Mouse (Mus musculus) NIH3T3 (cell line): ENCODE measurements at regions not wholly inside any gene's neighbourhood (a gene's known extent, or its start where the extent isn't known, plus 50 kb on each side); places are given as distances from the start of the nearest gene placed in this dataset.

Experiments used
- DNase-seq: peaks from one replicate; pipeline ENCODE4 v3.0.0-alpha.2; 2012; ENCODE audit warnings: low read depth

DNA sequence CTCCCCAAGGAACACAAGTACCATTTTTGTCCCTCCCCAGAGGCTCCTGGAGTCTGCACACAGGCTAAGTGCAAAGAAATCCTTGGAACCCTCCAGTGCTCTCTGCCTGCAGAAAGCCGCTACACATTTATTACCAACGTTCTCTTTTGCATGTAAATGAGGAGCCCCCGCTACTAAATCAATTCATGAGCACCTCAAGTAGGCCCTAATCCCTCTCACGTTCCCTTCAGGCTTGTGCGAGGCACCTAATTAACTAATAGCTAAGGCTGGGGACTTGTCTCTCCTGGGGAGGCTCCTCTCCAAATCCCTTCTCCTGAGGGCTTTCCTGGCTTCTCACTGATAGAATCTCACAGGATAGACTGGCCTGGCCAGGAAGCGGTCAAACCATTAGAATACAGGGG, 568.6 kb upstream of the Adam5 start:
- no peak for DNase-seq

DNA sequence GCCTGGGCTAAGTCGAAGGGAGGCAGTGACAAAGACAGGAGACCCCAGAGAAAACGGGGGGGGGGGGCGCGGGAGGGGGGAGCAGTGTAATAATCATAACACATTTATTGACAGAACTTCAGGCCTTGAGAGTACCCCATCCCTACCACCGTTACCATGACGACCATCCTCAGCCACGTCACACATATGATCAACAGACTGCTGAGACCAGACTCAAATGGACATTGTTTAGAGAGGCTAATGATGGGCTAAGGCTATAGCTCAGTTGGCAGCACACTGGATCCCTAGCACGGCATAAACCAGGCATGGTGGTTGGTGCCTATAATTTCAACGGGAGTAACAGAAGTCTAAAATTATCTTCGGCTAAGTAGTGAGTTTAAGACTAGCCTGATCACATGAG, 565.8 kb upstream of the Adam5 start:
- DNase-seq, result no peak

DNA sequence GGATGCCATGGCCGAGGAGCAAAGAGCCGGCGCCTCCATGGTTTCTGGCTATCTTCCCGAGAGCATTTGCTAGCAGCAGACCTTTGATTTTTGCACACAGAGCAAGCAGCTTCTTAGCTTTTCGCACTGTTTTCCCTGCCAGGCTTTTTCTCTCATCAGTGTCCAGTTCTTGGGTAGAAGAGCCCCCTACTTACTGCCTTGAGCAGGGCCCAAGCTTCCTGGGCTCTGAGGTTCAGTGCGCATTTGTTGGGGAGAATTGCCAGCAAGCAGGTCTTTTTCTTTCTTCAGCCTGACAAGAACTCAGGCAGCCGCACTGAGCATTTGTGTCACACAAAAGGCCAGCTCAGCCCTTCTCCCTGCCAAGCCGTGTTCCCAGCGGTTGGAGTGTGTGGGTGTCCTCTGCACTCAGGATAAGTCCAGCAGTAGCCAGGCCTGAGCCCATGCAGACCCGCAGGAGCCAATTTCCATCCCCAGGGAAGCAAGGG, 565.2 kb upstream of the Adam5 start:
- DNase-seq, result peak; percentile 24

DNA sequence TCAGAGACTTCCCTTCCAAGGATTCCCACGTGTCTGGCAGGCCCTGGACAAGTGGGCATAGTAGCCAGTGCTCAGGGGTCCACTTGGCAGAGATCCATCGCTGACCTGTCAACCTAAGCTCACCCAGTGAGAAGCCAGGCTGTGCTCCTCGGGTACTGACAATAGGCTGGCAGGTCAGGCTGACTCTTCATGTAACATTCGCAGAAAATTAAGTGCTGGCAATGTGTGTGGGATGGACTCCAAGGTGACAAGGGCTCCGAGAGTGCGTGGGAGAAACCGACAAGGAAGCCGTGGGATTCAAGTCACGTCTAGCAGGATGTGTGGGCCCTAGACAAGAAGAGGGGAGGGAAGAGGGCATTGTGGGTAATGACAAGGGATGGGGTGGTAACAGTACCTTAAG, 564.6 kb upstream of the Adam5 start:
- no peak for DNase-seq

DNA sequence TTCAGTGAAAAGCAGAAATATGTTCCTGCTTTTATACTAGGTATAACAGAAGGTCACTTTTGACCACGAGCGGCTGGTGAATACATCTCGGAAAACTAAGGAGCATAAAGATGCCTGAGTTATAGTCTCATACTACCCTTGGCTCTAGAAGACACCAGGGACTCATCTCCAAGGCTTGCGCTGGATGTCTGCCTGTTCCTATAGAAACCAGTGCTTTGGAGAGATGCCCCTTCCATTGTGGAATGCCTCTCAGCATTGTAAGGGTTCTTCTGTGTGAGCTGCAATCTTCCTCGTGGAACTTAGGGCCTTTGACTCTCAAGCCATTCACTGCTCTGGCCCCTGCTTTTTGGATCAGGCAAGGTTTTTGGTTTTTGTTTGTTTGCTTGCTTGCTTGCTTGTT, 561.0 kb upstream of the Adam5 start:
- peak; percentile 81 for DNase-seq

DNA sequence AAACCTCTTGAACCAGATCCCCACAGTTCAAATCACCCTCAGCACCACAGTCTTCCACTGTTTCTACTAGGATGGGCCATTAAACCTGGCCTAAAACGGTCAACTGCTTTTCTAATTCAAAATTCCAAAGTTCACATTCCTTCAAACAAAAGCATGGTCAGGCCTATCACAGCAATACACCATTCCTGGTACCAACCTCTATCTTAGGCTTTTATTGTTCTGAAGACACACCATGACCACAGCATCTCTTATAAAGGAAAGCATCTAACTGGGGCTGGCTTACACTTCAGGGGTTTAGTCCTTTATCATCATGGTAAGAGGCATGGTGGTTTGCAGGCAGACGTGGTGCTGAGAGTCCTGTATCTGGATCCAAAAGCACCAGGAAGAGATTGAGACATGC, 560.4 kb upstream of the Adam5 start:
- no peak for DNase-seq

DNA sequence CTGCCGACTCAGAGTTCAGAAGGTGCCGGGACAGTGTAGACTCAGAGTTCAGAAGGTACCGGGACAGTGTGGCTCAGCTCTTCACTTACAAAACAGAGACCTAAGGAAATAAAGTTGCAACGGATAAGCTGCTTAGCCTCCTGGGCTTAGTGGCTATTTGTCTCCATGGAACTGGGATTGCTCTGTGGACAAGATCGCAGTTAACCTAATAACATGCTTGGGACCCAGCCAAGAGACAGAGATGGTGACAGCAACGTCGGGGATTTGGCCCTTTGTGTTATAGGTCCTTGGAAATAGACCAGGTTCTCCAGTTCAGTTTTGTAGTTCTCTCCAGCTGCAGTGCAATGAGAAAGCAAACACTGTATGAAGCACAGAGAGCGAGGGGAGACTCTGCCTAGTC, 549.1 kb upstream of the Adam5 start:
- no peak for DNase-seq

DNA sequence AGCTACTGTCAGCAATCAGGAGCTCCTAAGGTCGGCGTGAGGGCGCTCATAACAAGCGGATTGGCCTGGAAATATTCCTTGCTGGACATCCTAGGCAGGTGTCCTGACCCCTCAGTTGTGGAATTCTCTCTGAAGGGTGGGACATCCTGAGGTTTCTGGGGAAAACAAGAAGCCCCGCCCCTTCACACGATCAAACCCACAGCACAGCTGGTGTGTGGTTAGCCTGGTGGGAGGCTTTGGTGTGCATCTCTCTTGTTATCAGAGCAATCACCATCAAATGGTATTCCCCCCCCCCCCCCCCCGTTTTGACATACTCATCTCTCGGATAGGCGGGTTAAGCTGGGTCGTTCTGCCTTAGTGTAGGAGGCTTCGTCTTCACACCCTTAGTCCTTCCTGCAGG, 546.8 kb upstream of the Adam5 start:
- no peak for DNase-seq

DNA sequence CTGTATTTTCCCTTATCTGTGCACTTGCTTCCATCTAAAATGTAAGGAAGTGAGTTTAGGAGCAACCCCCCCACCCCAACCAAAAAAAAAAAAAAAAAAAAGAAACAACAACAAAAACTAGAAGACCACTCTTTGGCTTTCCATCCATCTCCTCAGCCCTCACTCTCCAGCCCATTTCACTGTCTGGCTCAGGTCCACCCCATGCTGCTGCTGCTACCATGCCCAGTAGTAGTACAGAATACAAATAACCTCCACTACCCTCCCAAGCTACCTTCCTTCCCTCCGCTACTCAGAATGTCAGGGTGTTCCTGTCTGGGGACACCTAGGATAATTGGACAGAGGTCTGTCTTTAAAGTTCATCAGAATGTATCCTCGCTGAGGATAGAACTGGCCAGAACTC, 545.2 kb upstream of the Adam5 start:
- no peak for DNase-seq

DNA sequence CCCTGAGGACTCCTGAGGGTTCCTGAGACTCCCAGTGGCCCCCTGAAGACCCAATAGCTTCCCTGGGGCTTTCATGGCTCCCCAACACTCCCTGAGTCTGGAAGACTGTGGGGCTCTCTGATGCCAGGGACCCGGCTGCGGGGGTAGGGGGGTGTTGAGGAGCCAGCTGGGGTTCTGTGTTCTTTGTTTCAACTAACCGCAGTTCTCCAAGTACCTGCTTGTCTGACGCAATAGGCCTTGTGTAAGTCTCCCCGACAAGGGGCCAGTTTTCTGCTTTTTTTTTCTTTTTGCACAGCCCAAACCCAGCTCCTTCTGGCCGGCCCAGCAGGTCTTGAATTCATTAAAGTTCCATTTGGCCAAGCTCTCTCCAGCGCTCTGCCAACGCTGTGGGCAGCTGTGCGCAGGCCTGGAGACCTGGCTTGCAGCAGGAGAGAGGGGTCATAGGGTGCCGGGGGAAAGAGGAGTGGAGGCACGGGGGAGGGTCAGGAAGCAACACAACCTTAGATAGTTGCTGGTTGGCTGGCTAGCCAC, 544.5 kb upstream of the Adam5 start:
- peak; percentile 93 for DNase-seq

DNA sequence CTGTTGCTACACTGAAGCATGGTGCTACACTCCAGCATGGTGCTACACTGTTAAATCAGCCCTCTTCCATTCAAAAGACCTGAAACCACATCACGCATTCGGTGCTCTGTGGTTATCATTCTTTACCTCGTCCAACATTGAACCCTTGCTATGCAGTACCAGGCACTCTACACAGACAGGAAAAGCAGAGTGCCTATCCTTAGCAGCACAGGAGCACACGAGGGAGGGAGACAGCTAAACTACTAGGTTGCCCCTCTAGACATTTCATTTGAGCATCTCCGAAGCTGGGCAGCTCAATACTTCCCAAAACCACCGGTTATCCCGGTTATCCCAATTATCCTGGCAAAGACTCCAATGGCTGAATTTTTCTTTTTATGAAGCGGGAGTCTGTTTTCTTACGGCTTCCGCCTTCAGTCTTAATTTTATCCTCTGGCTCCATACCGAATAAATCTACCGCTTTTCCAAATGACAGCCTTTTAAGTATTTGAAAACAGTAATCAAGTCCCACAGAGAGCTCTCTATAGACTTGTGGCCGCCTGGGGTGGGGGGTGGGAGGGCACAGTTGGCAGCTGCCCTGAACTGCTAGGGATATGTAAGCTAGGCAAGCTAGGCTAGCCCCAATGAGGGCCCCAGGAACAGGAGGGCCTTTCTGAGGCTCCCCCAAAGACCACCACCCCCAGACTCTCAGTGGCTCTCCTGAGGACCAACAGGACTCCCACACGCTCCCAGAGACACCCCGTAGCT, 543.8 kb upstream of the Adam5 start:
- DNase-seq, result no peak

DNA sequence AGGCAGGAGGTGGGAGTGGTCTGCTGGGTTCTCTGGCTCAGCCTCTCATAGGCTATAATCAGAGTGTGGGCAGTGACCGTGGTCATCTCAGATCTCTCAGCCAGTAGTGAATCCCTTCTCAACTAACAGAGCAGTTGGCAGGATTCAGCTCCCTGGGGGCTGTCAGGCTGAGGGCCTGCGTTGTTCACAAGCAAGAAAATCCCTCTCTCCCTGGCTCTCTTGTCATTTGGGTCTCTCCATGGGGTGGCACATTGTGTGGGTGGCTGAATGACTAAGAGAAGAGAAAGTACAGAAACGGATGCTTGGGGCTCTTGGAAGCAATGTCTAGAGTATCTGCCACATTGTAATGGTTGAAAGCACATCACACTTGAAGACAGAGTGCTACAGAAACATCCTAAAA, 542.0 kb upstream of the Adam5 start:
- peak; percentile 69 for DNase-seq

DNA sequence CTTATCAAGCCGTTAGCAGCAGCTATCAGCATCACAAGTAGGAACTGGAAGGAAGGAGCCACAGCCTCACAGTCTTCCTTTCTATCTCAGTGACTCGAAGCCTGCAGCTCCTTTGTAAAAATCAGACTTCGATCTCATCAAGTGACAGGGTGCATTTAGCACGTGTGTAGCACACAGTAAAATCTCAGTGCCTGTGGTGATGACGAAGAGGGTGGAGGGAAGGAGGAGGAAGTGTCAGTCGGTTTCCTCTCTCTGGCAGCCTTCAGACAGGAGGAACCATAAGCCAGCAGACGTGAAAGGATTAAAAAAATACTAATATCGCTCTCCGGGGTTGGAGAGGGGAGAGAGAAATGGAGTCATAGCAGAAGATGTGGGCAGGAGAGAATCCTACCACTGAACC, 538.5 kb upstream of the Adam5 start:
- DNase-seq, result no peak

DNA sequence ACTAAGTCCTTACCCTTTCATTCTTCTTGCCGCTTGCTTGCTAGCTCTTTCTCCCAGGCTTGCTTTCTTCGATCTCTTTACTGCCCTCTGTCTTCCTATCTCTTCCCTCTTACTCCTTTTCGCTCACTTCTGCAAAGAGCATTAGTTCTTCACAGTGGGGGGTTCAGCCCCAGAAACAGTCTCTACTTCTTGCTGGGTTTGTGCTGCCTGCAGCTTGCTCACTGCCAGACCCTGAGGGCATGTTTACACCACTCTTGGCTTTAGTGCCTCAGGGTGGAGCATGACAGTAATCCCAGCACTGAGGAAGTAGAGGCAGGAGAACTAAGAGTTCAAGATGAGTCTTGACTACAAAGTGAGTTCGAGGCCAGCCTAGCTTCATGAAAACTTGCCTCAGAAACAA, 538.0 kb upstream of the Adam5 start:
- peak; percentile 61 for DNase-seq

DNA sequence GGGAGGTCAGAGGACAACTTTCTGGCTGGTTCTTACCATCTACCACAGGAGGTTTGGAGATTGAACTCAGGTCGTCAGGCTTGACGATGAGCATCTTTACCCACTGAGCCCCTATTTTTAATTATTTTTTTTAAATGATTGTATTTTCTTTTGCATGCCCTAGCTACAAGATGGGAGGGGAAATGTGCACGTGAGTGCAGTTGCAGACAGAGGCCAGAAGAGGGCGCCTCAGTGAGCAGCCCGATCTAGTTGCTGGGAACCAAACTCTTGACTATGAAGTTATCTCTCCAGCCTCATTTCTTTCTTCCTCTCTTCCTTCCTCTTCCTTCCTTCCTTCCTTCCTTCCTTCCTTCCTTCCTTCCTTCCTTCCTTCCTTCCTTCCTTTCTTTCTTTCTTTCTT, 537.3 kb upstream of the Adam5 start:
- no peak for DNase-seq

DNA sequence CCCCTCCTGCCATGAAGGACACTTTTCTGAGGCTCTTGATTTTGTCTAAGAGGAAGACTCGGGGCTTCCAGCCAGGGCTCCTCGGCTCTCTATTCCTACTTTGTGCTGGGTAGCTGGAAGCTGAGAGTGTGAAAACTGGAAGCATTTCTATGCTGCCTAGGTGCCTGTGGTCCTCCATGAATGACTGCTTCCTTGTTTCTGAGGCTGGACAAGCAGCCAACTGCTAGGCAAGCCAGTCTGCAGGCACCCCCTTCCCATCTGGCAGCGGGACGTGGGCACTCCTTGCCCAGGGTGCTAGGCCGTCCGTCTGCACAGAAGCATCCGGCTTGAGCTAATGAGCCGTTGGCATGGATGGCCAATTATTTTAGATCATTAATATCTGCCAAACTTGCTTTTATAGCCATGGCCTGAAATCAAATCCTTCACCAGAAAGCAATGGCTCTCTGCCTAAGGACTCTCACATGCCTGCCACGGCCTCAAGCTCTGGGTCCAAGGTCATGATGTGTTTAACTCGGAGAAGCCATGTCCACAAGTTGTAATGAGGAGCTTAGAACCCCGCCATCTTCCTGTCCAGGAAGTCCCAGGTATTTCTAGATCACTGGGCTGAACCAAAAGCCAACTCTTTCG, 534.5 kb upstream of the Adam5 start:
- DNase-seq, result no peak

DNA sequence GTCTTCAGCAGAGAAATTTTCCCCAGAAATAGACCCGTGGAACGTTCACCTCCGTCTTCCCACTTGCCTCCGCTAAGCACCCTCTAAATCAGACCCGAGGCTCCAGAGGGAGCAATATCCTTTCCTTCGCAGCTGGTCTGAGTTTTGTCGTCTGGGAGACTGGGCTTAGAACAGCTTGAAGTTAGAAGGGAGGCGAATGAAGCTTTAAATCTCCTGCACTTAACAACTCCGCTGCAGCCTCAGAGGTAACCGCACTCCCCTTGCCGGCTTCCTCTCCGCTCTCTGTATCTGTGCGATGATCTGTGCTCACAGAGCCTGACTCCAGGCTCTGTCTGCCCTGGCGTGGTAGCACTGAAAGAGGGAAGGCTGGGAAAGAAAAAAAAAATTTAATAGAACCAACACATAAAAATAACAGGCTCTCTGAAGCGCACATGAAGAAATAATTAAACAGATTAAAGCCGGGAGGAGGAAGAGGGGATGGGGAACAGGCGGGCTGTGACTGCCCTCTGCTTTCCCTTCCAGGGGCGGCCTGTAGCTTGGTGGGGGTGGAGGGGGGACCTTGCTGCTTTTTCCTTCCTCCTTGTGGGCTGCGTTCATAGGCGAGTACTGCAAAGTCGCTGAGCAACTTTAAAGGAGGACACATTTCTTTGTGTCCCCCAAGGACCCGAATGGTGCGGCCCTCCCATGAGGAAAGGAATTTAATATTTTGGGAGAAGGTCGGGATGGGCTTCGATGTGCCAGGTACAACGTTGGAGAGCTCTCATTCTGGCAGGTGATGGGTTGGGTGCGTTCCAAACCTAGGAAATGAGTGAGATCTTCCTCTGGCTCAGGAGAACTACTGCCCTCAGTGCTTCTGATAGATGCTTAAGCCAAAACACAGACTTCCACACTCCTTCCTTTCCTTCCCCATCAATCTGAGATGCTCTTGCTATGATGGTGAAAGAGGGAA, 529.9 kb upstream of the Adam5 start:
- no peak for DNase-seq

DNA sequence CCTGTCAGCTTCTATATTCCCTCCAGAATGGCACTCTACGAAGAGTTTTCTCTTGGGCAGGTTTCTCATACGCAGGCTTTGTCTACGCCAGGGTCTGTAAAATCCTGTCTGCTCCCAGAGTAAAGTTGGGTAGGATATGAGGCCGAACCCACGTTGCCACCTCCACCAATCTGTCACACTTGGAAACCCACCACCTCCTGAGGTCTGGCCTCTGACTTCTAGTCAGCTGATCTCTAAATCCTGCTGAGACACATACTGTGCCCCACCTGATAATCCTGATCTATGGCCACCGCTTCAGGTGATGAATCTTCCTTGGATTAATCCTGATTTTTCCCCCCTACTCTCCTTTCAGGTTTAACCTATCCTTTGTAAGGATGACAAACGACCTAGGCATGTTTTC, 529.2 kb upstream of the Adam5 start:
- no peak for DNase-seq

DNA sequence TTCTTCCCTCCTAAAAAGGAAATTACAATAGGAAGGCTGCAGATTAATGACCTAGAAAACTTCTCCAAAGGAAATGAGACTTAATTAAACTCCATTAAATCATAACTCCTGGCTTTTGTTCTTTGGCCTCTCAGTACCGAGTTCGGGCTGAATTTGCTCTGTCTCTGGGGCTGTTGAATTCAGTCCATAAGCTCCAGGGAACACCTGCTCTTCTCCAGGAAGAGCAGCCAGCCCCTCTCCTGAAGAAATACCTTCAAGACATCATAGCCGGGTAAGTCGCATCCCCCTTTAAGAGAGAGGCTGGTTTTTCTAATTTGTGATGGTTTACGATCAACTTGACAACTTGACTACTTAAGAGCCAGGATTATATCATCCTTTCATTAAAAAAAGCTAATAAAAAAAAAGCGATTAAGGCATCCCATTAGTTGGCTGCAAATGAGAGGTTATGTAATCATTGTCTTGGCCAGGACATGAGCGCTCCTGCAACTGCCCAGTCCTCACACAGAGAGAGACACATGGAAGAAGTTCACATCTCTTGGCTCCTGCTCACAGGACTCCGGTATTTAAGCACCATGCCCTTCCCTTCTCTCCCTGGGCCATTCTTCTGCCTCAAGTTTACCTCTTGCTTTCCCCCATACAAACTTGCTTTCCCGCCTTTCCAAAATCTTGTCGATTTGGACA, 524.0 kb upstream of the Adam5 start:
- no peak for DNase-seq

DNA sequence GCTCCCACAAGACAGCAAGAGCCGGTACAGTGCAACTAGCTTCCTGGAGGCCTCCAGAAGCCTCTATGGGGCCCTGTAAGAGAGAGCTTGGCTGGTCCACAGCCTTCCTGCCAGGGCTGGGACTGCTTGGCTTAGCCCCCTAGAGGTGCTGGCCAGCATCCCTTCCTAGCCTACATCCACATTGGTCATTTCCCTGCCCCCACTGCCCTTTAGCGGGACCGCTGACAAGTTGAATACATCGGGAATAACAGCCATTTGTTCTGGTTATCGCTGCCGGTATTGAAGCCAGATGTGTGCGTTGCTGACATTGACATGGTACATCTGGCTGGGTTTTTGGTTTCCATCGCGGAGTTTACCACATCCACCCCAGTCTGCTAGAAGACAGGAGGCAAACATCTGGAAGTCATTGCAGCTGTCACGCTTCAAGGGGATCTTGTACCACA, 519.0 kb upstream of the Adam5 start:
- DNase-seq, result peak; percentile 99

DNA sequence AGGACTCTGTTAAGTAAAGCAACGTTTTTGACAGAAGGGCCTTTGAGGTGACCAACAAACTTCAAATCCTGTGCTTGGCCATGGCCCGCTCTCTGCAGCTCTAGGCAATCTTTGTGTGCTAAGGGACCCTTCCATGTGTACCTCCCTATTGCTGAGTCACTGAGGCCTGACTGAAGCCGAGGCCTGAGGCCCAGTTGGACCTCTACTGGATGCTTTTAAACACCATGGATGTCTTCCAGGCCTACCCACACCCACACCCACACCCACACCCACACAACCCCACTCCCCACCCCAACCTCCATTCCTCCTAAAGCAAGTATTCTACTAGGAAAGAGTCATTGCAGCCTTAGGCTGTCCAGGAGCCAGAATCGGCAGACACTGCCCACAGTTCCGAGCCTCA, 518.3 kb upstream of the Adam5 start:
- DNase-seq, result peak; percentile 80

DNA sequence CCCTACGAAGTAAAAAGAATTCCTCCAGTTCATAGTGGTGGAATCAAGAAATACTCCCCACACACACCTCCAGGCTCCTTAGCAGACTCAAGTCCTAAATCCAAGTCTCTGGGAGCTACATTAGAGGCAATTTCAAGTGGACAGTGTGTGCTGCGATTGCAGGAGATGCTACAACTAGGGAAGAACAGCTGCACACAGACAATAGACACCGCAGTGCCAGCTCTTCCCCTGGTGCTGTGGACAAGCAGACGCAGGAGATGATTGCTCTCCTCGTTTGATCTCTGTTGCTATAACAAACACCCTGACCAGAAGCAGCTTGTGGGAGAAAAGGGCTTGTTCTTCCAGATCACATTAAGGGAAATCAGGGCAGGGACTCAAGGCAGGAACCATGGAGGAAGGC, 517.1 kb upstream of the Adam5 start:
- DNase-seq, result no peak
